Comparison of ENCODE assay signal across 7 mouse cellular contexts in genomic region chr14:74733397-74733796, GRCm38 (mm10). TPM values are rescaled to one million over a fixed set of nuclear protein-coding genes. Genes with fewer than 3 reads are reported as not detected.
DNase-seq lines count a peak whose midpoint lies in the region; ATAC-seq lines count a peak whose summit lies in the region.

No protein-coding gene starts in this region.

- no peak for ATAC-seq in neural tube, embryonic 11.5 days (ENCODE audit: insufficient read depth, low FRiP score, low TSS enrichment)
- no peak for ATAC-seq in forebrain, embryonic 12.5 days (ENCODE audit: low FRiP score)
- ATAC-seq in liver, embryonic 11.5 days (replicated peaks; ENCODE audit: low FRiP score): no peak

- H3K27ac ChIP-seq in neural tube, embryonic 11.5 days (ENCODE audit: low read depth, low read length): no peak overlapping the region
- H3K27ac ChIP-seq in forebrain, embryonic 12.5 days: no peak overlapping the region
- no peak overlapping the region for H3K27ac ChIP-seq in liver, embryonic 11.5 days (ENCODE audit: low read depth, low read length)

- H3K36me3 ChIP-seq in neural tube, embryonic 11.5 days (ENCODE audit: control insufficient read depth, insufficient read depth, low read length): no peaks in the 10 kb centered on the region
- H3K36me3 ChIP-seq in forebrain, embryonic 12.5 days (replicated peaks): peaks cover 19% of the 10 kb centered on the region
- H3K36me3 ChIP-seq in liver, embryonic 11.5 days (ENCODE audit: control insufficient read depth, insufficient read depth, low read length): peaks cover 6% of the 10 kb centered on the region; the same call in 1 of the 2 replicates

- H3K9ac ChIP-seq in neural tube, embryonic 11.5 days (ENCODE audit: low read length): no peak overlapping the region
- H3K9ac ChIP-seq in forebrain, embryonic 12.5 days: 0 out of 2 replicates have a peak overlapping the region, but pooled peaks have one; percentile 8
- H3K9ac ChIP-seq in liver, embryonic 11.5 days (ENCODE audit: low read depth, low read length): peak overlapping the region; percentile 17; the same call in 1 of the 2 replicates

- intact Hi-C loops in gastrocnemius, postnatal 14 days (cut with DNase I; ENCODE audit: low total_unique reads): no loop called here

- no peak for DNase-seq in neural tube, embryonic 11.5 days (ENCODE audit: low spot score)
- no peak for DNase-seq in neural tube, embryonic 10.5 days (ENCODE audit: extremely low spot score, low spot score)
- DNase-seq in liver, embryonic 11.5 days (ENCODE audit: low spot score): no peak
- no peak for DNase-seq in thymus, postnatal 25 days
- DNase-seq in testis, postnatal 10 days (ENCODE audit: low spot score): no peak
- DNase-seq in gastrocnemius, postnatal 14 days: no peak

- no peaks in the 10 kb centered on the region for H3K27me3 ChIP-seq in neural tube, embryonic 11.5 days (ENCODE audit: control insufficient read depth, insufficient read depth, low read length)
- no peaks in the 10 kb centered on the region for H3K27me3 ChIP-seq in forebrain, embryonic 12.5 days
- no peaks in the 10 kb centered on the region for H3K27me3 ChIP-seq in liver, embryonic 11.5 days (replicated peaks; ENCODE audit: control insufficient read depth, insufficient read depth, low read length)

- no peaks in the 10 kb centered on the region for H3K9me3 ChIP-seq in neural tube, embryonic 11.5 days (ENCODE audit: control insufficient read depth, low read length)
- H3K9me3 ChIP-seq in forebrain, embryonic 12.5 days: no peaks in the 10 kb centered on the region
- H3K9me3 ChIP-seq in liver, embryonic 11.5 days (ENCODE audit: control insufficient read depth, low read length): no peaks in the 10 kb centered on the region

- WGBS in neural tube, embryonic 11.5 days: 61% methylated on average over 2 of the region's 2 CpGs
- 67% methylated on average over 2 of the region's 2 CpGs for WGBS in forebrain, embryonic 12.5 days
- 56% methylated on average over 2 of the region's 2 CpGs for WGBS in liver, embryonic 11.5 days

- H3K4me3 ChIP-seq in neural tube, embryonic 11.5 days (ENCODE audit: low read depth, low read length): no peak overlapping the region
- H3K4me3 ChIP-seq in forebrain, embryonic 12.5 days (replicated peaks): peak overlapping the region; percentile 79
- peak overlapping the region; percentile 68 for H3K4me3 ChIP-seq in liver, embryonic 11.5 days (ENCODE audit: low read depth, low read length)

- H3K4me1 ChIP-seq in neural tube, embryonic 11.5 days (ENCODE audit: control insufficient read depth, insufficient read depth, low read length): peaks cover 6% of the 10 kb centered on the region; the same call in 1 of the 2 replicates
- peaks cover 11% of the 10 kb centered on the region for H3K4me1 ChIP-seq in forebrain, embryonic 12.5 days
- peaks cover 7% of the 10 kb centered on the region for H3K4me1 ChIP-seq in liver, embryonic 11.5 days (replicated peaks; ENCODE audit: control insufficient read depth, insufficient read depth, low read length)

- H3K4me2 ChIP-seq in neural tube, embryonic 11.5 days (ENCODE audit: low read depth): peak overlapping the region; percentile 16; the same call in 1 of the 2 replicates
- peak overlapping the region; percentile 63 for H3K4me2 ChIP-seq in forebrain, embryonic 12.5 days
- peak overlapping the region; percentile 77 for H3K4me2 ChIP-seq in liver, embryonic 11.5 days

RNA-seq across cellular contexts. Expression of gene Esd, which starts 1.3 kb away (rescaled TPM):
- polyA plus RNA-seq in neural tube, embryonic 11.5 days (2014; fragmentation: Nextera tagmentation; extraction: Ambion mirVana): 351 and 358 TPM in 2 replicates
- 299 and 307 TPM in 2 replicates for polyA plus RNA-seq in forebrain, embryonic 12.5 days (2016; fragmentation: Nextera tagmentation; extraction: Ambion mirVana)
- polyA plus RNA-seq in liver, embryonic 11.5 days (2014; fragmentation: Nextera tagmentation; extraction: Ambion mirVana): 327 and 341 TPM in 2 replicates
- 10 to 100 TPM; 83.1 to 87.3 TPM for total RNA-seq in gastrocnemius, postnatal 14 days (2021)

Comparison
In these comparisons a context has a peak if more than half of its experiments do, and no peak if none do; other contexts are left out.
1. H3K4me2 ChIP-seq: peak in every context shown above with its lines; median percentile 77 in liver, embryonic 11.5 days; 63 in forebrain, embryonic 12.5 days; 16 in neural tube, embryonic 11.5 days.